Mouse (Mus musculus) C2C12 (cell line): ENCODE results near the gene Runx3.
A peak's percentile ranks its signal among the peaks of the same experiment; 100 is the strongest.

Experiments
- CEBPB ChIP-seq: IDR thresholded peaks from one replicate; pipeline ENCODE4 v1.6.1; 2011; ENCODE audit warnings: low read depth, mild to moderate bottlenecking, control low read depth, moderate library complexity
- CTCF ChIP-seq: IDR thresholded peaks from one replicate; pipeline ENCODE4 v1.5.1; 2011; ENCODE audit not compliant: control insufficient read depth, insufficient read depth, insufficient read length
- FOSL1 ChIP-seq: IDR thresholded peaks from one replicate; pipeline ENCODE4 v1.8.0; 2011; ENCODE audit warnings: mild to moderate bottlenecking, low read length; ENCODE audit not compliant: poor library complexity, insufficient read depth, severe bottlenecking
- MAX ChIP-seq: IDR thresholded peaks from one replicate; pipeline ENCODE4 v1.6.1; 2011; ENCODE audit warnings: mild to moderate bottlenecking, control low read depth
- MYOD1 ChIP-seq: IDR thresholded peaks from one replicate; pipeline ENCODE4 v1.6.1; 2011; ENCODE audit warnings: low read depth; ENCODE audit not compliant: control insufficient read depth, insufficient read length
- MYOG ChIP-seq: IDR thresholded peaks from one replicate; pipeline ENCODE4 v1.6.1; 2011; ENCODE audit not compliant: control insufficient read depth, insufficient read length; ENCODE audit errors: extremely low read depth
- USF1 ChIP-seq: IDR thresholded peaks from one replicate; pipeline ENCODE4 v1.6.1; 2011; ENCODE audit warnings: low read depth, mild to moderate bottlenecking, control low read depth, moderate library complexity

DNA sequence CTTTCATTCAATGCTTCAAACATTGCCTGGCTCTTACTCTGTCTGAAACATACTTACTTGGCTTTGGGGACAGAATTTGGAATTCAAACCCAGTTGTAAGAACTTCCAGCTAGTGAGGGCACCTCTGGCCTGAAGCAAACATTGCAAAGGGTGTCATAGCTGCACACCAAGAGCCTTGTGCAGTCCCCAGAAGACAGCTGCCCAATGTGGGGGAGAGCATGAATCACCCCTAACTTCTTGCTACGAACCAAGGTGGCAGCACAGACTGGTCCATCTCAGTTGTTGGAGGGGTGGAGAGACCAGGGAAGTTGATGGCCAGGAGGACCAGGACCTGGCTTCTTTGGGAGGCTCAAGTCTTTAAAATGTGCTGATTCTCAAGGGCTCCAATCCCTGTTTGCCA, 70.7 kb downstream of the Runx3 start:
- TF ChIP-seq CTCF (no peak), MYOG (no peak), FOSL1 (no peak), MAX (peak; percentile 16), USF1 (no peak), CEBPB (no peak), MYOD1 (peak; percentile 48)
